Mouse (Mus musculus) MEL (cell line): ENCODE data around the gene Gm20489.

ENCODE experiments used
- CHD1 ChIP-seq: IDR thresholded peaks from 2 replicates; pipeline ENCODE4 v1.6.1; 2012; ENCODE audit warnings: low read depth, mild to moderate bottlenecking, inconsistent platforms, low read length, improper control_type of control experiment
- EP300 ChIP-seq, 2 experiments: IDR thresholded peaks; 2 replicates each; pipeline ENCODE4 v1.6.1; 2011; ENCODE audit warnings: improper control_type of control experiment in 2 of 2, low read length in 2 of 2, low read depth in 1 of 2, mild to moderate bottlenecking in 1 of 2
- POLR2A ChIP-seq, 2 experiments: IDR thresholded peaks; 2 replicates each; pipeline ENCODE4 v1.6.1; 2011 to 2012; ENCODE audit warnings: low read length in 2 of 2, mild to moderate bottlenecking in 2 of 2, control low read depth in 1 of 2, improper control_type of control experiment in 1 of 2, low read depth in 1 of 2, moderate library complexity in 1 of 2; ENCODE audit not compliant: control insufficient read depth in 1 of 2, insufficient read depth in 1 of 2, poor library complexity in 1 of 2
- USF1 ChIP-seq: IDR thresholded peaks from 2 replicates; pipeline ENCODE4 v1.6.1; 2014; ENCODE audit warnings: low read depth, mild to moderate bottlenecking, inconsistent platforms, low read length, improper control_type of control experiment, moderate library complexity
- ZC3H11A ChIP-seq: IDR thresholded peaks from 2 replicates; pipeline ENCODE4 v1.6.1; 2012; ENCODE audit warnings: low read depth, mild to moderate bottlenecking, inconsistent platforms, low read length, improper control_type of control experiment

DNA sequence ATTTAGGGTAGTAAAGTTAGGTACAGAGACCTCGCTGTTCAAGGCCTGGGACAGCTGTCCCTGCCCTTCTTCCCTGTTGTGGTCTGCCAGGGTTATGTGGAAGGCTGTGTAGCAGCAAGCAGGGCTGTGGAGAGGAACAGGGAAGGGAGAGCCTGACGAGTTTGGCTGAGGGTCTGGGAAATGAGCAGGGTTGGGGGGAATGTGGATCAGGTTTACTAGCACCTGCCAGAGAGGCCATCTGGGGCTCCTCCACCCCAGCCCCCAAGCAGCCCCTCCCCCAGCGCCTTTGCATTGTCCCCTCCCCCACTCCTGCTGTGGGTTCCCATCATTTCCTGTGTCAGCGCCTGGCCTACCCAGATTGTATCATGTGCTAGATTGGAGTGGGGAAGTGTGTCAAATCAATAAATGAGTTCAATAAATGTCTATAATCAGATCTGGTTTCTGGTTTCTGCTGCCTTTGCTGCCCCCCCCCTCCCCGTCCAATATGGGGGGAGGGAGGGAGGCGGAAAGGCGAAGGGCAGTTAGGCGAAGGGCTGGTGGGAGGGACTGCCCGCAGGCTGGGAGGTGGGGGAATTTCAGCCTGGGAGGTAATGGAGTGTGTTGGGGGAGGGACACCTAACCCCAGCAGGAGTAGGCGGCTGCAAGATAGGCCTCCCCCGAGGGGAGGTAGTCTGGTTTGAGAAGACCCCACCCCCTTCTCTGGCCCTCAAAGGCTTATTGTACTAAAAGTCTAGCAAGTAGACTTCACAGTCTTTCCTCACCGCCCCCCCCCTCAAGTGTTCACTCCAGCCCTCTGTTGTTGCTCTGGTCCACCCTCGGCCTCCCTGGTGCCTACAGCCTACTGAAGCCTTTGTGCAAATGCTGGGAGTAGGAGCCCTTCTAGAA, 8.1 kb downstream of the Gm20489 start:
- no peak for TF ChIP-seq USF1
- TF ChIP-seq CHD1: no peak
- peak in 1 of 2 experiments; percentile 66; a peak in 3 of 4 replicates for TF ChIP-seq EP300 (IDR thresholded peaks at IDR 0.05; ENCODE audit: low read depth in 1 of 2, low read length in 2 of 2)
- TF ChIP-seq POLR2A (IDR thresholded peaks at IDR 0.05; ENCODE audit: control insufficient read depth in 1 of 2, insufficient read depth in 1 of 2, low read depth in 1 of 2, low read length in 2 of 2, poor library complexity in 1 of 2): no peak
- TF ChIP-seq ZC3H11A: no peak
